Mouse (Mus musculus) right cerebral cortex, postnatal 4 days (tissue): ENCODE data around the gene Rabgap1l.
"Not testable (repeated sequence)": the region's sequence is repeated elsewhere in the genome, so short reads cannot be mapped to it uniquely, and the experiment has no call there.

Experiments
- DNase-seq: peaks from one replicate; pipeline ENCODE4 v3.0.0-alpha.2; 2022

The Rabgap1l gene

GRCm38 (mm10) chr1:160306866-160307616 is 486.0 kb downstream of the Rabgap1l start:
- DNase-seq = no peak

DNA sequence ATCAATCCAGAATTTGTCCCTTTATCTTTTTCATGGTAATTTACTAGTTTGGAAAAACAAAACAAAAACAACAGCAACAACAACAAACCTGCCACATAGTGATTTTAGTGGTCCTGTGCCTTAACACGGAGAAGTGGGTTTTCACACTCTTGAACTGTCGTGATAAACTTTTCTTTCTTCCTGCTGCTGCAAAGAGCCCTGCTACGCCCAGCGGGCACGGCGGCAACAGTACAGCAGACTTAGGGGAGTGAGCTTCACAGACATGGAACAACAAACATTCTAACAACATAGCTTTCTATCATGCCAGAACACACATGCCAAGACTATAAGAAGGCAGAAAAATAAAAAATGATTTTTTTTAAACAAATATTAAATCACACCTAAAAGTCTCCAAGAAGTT is 486.7 kb downstream of the Rabgap1l start:
- DNase-seq = no peak

- DNase-seq = no peak
These were observed 487.2 kb downstream of the Rabgap1l start for GRCm38 (mm10) chr1:160305826-160306225.

GRCm38 (mm10) chr1:160304969-160305498 is 488.0 kb downstream of the Rabgap1l start:
- no peak for DNase-seq

DNA sequence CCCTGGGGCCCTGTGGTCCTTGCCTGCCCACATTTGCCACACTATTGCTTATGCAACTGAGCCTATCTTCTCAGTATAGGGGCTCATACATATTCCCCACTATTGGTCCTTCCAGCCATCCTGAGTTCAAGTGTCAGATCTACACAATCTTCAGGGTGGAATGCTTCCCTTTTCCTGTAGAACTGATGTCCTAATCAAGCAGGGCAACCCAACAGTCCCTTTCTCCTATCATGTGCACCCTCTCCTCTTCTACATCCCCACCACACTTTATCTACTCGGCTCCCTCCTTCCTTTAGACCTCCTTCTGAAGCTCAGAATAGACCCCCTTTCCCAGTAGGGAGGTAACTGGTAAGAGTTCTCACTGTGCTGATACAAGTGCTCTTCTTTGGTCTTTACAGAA is 490.7 kb downstream of the Rabgap1l start:
- no peak for DNase-seq

DNA sequence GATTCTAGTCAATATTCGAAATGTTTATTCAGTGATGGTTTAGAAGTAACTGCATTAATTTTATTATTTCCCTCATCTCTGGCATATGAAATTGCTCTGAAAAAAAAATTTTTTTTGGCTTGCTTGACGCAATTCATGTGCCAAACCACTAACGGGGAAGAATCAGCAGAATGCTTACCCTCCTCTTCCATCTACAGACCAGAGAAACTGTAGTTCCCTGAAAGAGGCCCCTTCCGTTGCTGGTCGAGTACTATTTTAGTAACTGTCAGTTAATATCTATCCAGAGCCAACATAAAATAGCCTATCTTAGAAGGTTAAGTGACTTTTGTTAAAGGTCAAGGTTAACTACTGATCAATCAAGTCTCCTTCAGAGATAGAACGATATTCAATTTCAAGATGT is 491.9 kb downstream of the Rabgap1l start:
- DNase-seq = no peak

- no peak for DNase-seq
These were observed 492.3 kb downstream of the Rabgap1l start for GRCm38 (mm10) chr1:160300704-160301103.

DNA sequence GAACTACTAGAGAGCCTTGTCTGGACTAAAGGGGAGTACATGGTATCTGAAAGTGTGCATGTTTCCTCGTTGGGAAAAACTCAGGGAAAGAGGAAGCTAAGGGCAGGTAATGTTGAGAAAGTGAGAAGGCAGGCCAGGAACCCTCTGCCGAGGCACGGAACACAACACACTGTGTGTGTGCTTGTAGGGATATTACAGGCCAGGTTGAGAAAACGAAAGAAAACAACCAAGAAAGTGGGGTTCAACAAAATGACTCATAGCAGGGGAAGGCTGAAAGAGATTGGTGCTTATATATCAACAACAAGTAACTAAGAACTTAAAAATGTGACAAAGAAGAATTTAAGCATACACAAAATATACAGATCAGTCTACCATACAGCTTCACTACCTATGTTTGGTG is 493.0 kb downstream of the Rabgap1l start:
- no peak for DNase-seq

GRCm38 (mm10) chr1:160298893-160299292 is 494.1 kb downstream of the Rabgap1l start:
- no peak for DNase-seq

- no peak for DNase-seq
These were observed 495.3 kb downstream of the Rabgap1l start for GRCm38 (mm10) chr1:160297701-160298100.

DNA sequence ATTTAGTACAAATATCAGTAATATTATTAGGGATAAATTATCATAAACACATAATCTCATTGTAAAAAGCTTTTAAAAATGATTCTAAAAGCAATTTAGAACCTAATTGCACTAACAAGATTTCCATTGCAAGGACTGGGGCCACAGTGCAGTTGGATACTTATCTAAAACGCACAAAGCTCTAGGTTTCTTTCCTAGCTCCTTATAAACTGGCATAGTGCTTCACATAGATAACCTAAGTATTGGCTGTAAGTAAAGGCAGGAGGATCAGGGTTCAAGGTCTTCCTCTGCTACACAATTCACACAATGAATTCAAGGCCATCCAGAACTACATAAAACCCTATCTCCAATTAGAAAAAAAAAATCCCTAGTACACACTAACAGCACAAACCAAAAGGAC is 497.7 kb downstream of the Rabgap1l start:
- DNase-seq = no peak

GRCm38 (mm10) chr1:160293488-160293887 is 499.5 kb downstream of the Rabgap1l start:
- no peak for DNase-seq

DNA sequence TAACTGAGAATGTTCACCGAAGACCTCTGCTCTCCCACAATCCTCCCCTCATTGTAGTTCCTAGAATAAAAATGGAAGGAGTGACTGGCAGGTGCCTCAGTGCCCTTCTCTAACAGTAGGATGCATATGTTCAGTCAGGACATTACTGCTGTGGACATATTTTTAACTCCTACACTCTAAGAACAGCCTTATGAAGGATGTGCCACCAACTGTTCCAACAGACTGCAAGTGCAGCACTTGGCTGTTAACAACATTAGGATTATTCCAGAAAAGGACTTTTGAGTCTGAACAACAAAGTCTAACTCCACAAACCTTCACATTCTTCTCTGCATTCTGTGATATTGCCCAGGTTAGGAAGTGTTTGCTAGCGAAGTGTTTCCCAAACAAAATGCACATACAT is 501.0 kb downstream of the Rabgap1l start:
- DNase-seq = no peak

DNA sequence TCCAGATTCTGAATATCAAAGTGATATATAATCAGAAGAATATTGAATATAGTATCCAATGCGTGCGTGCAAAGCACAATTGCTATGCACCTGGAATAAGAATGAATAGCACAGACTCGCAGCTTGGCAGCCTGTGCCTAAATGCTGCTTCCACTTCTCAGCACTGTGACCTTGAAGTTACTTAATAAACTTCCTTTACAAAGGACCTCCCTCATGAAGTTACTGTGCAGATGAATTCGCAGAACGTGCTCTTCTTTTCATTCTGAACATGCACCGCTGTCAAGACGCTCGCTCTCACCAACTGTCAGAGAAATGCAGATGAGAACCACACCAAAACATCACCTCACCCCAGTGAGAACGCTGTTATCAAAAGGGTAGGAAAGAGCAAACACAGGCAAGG is 502.8 kb downstream of the Rabgap1l start:
- DNase-seq = no peak

- no peak for DNase-seq
These were observed 505.9 kb downstream of the Rabgap1l start for GRCm38 (mm10) chr1:160287058-160287645.

GRCm38 (mm10) chr1:160286400-160287057 is 506.5 kb downstream of the Rabgap1l start:
- DNase-seq = no peak

DNA sequence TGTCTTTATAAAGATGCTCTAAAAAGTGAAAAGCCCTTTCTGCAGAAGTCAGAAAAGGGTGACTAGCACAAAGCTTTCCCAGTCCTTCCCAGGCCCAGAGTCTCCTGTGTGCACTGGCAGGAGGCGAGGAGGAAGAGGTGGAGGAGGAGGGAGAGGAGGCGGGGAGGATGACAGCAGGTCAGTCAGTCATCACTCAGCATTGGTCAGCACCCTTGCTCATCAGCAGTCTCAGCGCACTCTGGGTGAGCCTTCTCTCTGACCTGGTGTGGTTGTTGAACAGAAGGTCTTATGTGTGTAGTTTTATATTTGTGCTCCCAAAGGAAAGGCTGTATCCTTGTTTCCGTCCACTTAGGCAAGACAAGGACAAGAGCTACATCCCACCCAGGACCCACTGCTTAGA is 508.8 kb downstream of the Rabgap1l start:
- DNase-seq = no peak

DNA sequence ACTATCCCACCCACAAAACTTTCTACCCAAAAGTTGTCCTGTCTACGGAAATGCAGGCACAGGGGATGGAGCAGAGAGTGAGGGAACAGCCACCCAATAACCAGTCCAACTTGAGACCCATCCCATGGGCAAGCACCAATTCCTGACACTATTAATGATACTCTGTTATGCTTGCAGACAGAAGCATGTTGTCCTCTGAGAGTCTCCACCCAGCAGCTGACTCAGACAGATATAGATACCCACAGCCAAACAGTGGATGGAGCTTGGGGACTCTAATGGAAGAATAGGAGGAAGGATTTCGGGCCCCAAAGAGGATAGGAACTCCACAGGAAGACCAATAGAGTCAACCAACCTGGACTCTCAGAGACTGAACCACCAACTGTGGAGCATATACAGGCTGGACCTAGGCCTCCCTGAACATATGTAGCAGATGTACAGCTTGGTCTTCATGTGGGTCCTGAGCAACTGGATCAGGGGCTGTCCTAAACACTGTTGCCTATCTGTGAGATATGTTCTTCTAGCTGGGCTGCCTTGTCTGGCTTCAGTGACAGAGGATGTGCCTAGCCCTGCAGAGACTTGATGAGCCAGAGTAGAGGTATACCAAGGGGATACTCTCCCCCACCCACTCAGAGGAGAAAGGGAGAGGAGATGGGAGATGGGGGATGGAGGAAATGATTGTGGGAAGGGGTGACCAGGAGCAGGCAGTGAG is 510.7 kb downstream of the Rabgap1l start:
- not testable (repeated sequence) for DNase-seq

- no peak for DNase-seq
These were observed 511.5 kb downstream of the Rabgap1l start for GRCm38 (mm10) chr1:160281337-160282084.

GRCm38 (mm10) chr1:160280603-160281002 is 512.4 kb downstream of the Rabgap1l start:
- DNase-seq = no peak

GRCm38 (mm10) chr1:160277940-160278682 is 514.9 kb downstream of the Rabgap1l start:
- peak; percentile 14 for DNase-seq

DNA sequence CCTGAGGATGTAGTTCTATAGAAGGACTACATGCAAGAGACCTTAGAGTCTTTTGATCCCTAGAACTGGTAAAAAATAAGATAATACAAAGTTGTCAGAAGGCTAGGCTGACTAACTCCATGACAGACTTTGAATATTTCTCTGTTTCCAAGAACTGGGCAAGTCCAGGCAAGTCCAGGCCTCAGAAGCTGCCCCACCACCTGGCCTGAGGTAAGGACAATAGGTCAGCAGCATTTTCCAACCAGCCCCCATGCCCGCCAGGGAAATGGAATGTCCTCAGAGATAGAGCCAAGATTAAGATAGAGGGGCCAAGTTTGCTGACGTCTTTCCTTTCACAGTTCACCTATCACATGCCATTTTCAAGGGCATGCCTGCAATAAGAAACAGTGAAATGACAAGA is 517.8 kb downstream of the Rabgap1l start:
- no peak for DNase-seq
